ENCODE assay signal across 10 mouse cellular contexts in the genomic region with DNA sequence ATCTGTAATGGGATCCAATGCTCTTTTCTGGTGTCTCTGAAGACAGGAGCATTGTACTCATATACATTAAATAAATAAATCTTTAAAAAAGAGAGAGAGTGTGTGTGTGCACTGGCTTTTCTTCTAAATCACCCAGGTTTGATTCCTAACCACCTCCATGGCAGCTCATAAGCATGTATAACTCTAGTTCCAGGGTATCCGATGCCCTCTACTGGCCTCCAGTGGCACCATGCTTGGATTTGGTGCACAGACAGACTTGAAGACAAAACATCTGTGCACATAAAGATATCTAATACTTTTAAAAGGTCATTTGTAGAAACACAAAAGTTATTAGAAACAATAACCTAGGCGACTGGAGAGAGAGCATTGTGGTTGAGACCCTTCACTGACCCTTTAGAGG. TPM values are rescaled to one million over a fixed set of nuclear protein-coding genes. Genes with fewer than 3 reads are reported as not detected.
DNase-seq lines count a peak whose midpoint lies in the region; TF ChIP-seq lines count a peak whose summit lies in the region.
"Had no signal": no experiment of that assay in that cellular context is flagged by ENCODE, and none has a peak within 500 bp of the region (broad histone marks: within the 10 kb centered on the region; RNA-seq: fewer than 3 reads in every experiment).

No protein-coding gene starts in this region.

- no peaks in the 10 kb centered on the region for H3K9me3 ChIP-seq in heart, embryonic 10.5 days
- H3K9me3 ChIP-seq: embryonic facial prominence, embryonic 12.5 days; limb, embryonic 12.5 days had no signal

- H3K27ac ChIP-seq in heart, embryonic 10.5 days = no peak overlapping the region
- no peak overlapping the region for H3K27ac ChIP-seq in bone marrow macrophage, adult 2 months (ENCODE audit: insufficient read depth, low read depth, low read length)
- H3K27ac ChIP-seq: embryonic facial prominence, embryonic 12.5 days; limb, embryonic 12.5 days had no signal

- WGBS in heart, embryonic 10.5 days = 48% methylated on average over 2 of the region's 2 CpGs

- no peak overlapping the region for H3K4me3 ChIP-seq in heart, embryonic 10.5 days
- H3K4me3 ChIP-seq in bone marrow macrophage, adult 2 months (ENCODE audit: insufficient read depth, low read length) = no peak overlapping the region
- H3K4me3 ChIP-seq: embryonic facial prominence, embryonic 12.5 days; limb, embryonic 12.5 days had no signal

- no peaks in the 10 kb centered on the region for H3K27me3 ChIP-seq in heart, embryonic 10.5 days (ENCODE audit: insufficient read depth, poor library complexity, severe bottlenecking)
- H3K27me3 ChIP-seq: embryonic facial prominence, embryonic 12.5 days; limb, embryonic 12.5 days had no signal

- peaks cover 49% of the 10 kb centered on the region for H3K36me3 ChIP-seq in heart, embryonic 10.5 days

- peak; percentile 82 for DNase-seq in heart, adult 11 months
- no peak for DNase-seq in heart, embryonic 10.5 days (ENCODE audit: low spot score)
- DNase-seq in right cerebral cortex, postnatal 14 days = peak; percentile 20
- no peak for DNase-seq in right cerebral cortex, postnatal 36 days (ENCODE audit: low spot score in 2 of 2)
- DNase-seq in kidney, adult 9 months = peak; percentile 61
- DNase-seq in retina, postnatal 1 day = peak; percentile 59
- no peak for DNase-seq in urinary bladder, postnatal 4 days (ENCODE audit: low spot score in 2 of 2)

- 0 out of 2 replicates have a peak, but pooled peaks have one; percentile 36 for TF ChIP-seq CTCF in bone marrow macrophage, adult 2 months (IDR thresholded peaks at IDR 0.05; ENCODE audit: low read depth, low read length)

- H3K4me1 ChIP-seq in heart, embryonic 10.5 days = no peaks in the 10 kb centered on the region
- peaks cover 11% of the 10 kb centered on the region for H3K4me1 ChIP-seq in bone marrow macrophage, adult 2 months (ENCODE audit: control insufficient read depth, insufficient read depth, low read length)
- H3K4me1 ChIP-seq: embryonic facial prominence, embryonic 12.5 days; limb, embryonic 12.5 days had no signal

- TF ChIP-seq POLR2A in bone marrow macrophage, adult 2 months (IDR thresholded peaks at IDR 0.05; ENCODE audit: borderline replicate concordance, low read depth, low read length) = no peak

RNA-seq across cellular contexts. Expression of gene Zfp318, which starts 9.5 kb away (rescaled TPM):
- polyA plus RNA-seq in heart, embryonic 10.5 days (2016; fragmentation: Nextera tagmentation; extraction: Ambion mirVana) = 6.1 and 7.0 TPM in 2 replicates
- 21.7 and 26.2 TPM in 2 replicates for polyA plus RNA-seq in bone marrow macrophage, adult 2 months (2012; ENCODE audit: insufficient read depth, insufficient read length, missing spikeins)

RNA-seq across cellular contexts. Expression of gene Crip3, which starts 35.7 kb away (rescaled TPM):
- 0.54 and 0.83 TPM in 2 replicates for polyA plus RNA-seq in heart, embryonic 10.5 days (2016; fragmentation: Nextera tagmentation; extraction: Ambion mirVana)
- not detected in 2 replicates for polyA plus RNA-seq in bone marrow macrophage, adult 2 months (2012; ENCODE audit: insufficient read depth, insufficient read length, missing spikeins)

RNA-seq across cellular contexts. Expression of gene Slc22a7, which starts 45.2 kb away (rescaled TPM):
- 0.15 and 0.30 TPM in 2 replicates for polyA plus RNA-seq in heart, embryonic 10.5 days (2016; fragmentation: Nextera tagmentation; extraction: Ambion mirVana)
- polyA plus RNA-seq in bone marrow macrophage, adult 2 months (2012; ENCODE audit: insufficient read depth, insufficient read length, missing spikeins) = not detected in 2 replicates
- polyA plus RNA-seq: embryonic facial prominence, embryonic 12.5 days; limb, embryonic 12.5 days had no signal

Comparison
In these comparisons a context has a peak if more than half of its experiments do, and no peak if none do; other contexts are left out.
1. DNase-seq: peak in heart, adult 11 months (single experiment), right cerebral cortex, postnatal 14 days (single experiment), kidney, adult 9 months (single experiment) and retina, postnatal 1 day (single experiment); none in heart, embryonic 10.5 days (single experiment), right cerebral cortex, postnatal 36 days (0 of 2) and urinary bladder, postnatal 4 days (0 of 2).